ENCODE assay signal across 17 mouse cellular contexts in genomic region chr4:76006717-76007116, GRCm38 (mm10).
DNase-seq lines count a peak whose midpoint lies in the region; ATAC-seq lines count a peak whose summit lies in the region.
"Had no signal": no experiment of that assay in that cellular context is flagged by ENCODE, and none has a peak within 500 bp of the region (broad histone marks: within the 10 kb centered on the region; RNA-seq: fewer than 3 reads in every experiment).

No protein-coding gene starts in this region.

- H3K27ac ChIP-seq in heart, embryonic 15.5 days, result peak overlapping the region; percentile 54
- H3K27ac ChIP-seq in midbrain, embryonic 12.5 days (replicated peaks), result no peak overlapping the region
- H3K27ac ChIP-seq in midbrain, embryonic 13.5 days, result no peak overlapping the region
- peak overlapping the region; percentile 2; the same call in 1 of the 2 replicates for H3K27ac ChIP-seq in hindbrain, embryonic 12.5 days
- 0 out of 2 replicates have a peak overlapping the region, but pooled peaks have one; percentile 25 for H3K27ac ChIP-seq in neural tube, embryonic 15.5 days (replicated peaks)
- H3K27ac ChIP-seq: embryonic facial prominence, embryonic 12.5 days; limb, embryonic 13.5 days had no signal

- 0 out of 2 replicates have a peak overlapping the region, but pooled peaks have one; percentile 26 for H3K4me2 ChIP-seq in heart, embryonic 15.5 days
- H3K4me2 ChIP-seq in midbrain, embryonic 12.5 days (replicated peaks), result no peak overlapping the region
- H3K4me2 ChIP-seq in midbrain, embryonic 13.5 days (replicated peaks), result no peak overlapping the region
- no peak overlapping the region for H3K4me2 ChIP-seq in hindbrain, embryonic 12.5 days (replicated peaks)
- no peak overlapping the region for H3K4me2 ChIP-seq in neural tube, embryonic 15.5 days
- H3K4me2 ChIP-seq: embryonic facial prominence, embryonic 12.5 days; limb, embryonic 13.5 days had no signal

- 18% methylated on average over 3 of the region's 3 CpGs for WGBS in heart, embryonic 15.5 days
- 33% methylated on average over 3 of the region's 3 CpGs for WGBS in midbrain, embryonic 12.5 days
- WGBS in midbrain, embryonic 13.5 days, result 41% methylated on average over 3 of the region's 3 CpGs
- 28% methylated on average over 3 of the region's 3 CpGs for WGBS in hindbrain, embryonic 12.5 days
- whole genome bisulfite sequencing in neural tube, embryonic 15.5 days, result 42% methylated on average over 3 of the region's 3 CpGs

- H3K4me3 ChIP-seq in heart, embryonic 15.5 days, result no peak overlapping the region
- H3K4me3 ChIP-seq in midbrain, embryonic 12.5 days, result no peak overlapping the region
- H3K4me3 ChIP-seq in midbrain, embryonic 13.5 days (replicated peaks), result no peak overlapping the region
- no peak overlapping the region for H3K4me3 ChIP-seq in hindbrain, embryonic 12.5 days
- no peak overlapping the region for H3K4me3 ChIP-seq in neural tube, embryonic 15.5 days (replicated peaks)
- H3K4me3 ChIP-seq: embryonic facial prominence, embryonic 12.5 days; limb, embryonic 13.5 days had no signal

- H3K4me1 ChIP-seq in heart, embryonic 15.5 days (replicated peaks), result peaks cover 4% of the 10 kb centered on the region; the same call in 1 of the 2 replicates
- H3K4me1 ChIP-seq in midbrain, embryonic 12.5 days, result peaks cover 9% of the 10 kb centered on the region; the same call in 1 of the 2 replicates
- peaks cover 12% of the 10 kb centered on the region; the same call in 1 of the 2 replicates for H3K4me1 ChIP-seq in midbrain, embryonic 13.5 days (replicated peaks)
- H3K4me1 ChIP-seq in hindbrain, embryonic 12.5 days, result peaks cover 4% of the 10 kb centered on the region; the same call in 1 of the 2 replicates
- H3K4me1 ChIP-seq in neural tube, embryonic 15.5 days, result no peaks in the 10 kb centered on the region

- H3K9ac ChIP-seq in heart, embryonic 15.5 days, result no peak overlapping the region
- H3K9ac ChIP-seq in midbrain, embryonic 12.5 days (replicated peaks), result no peak overlapping the region
- H3K9ac ChIP-seq in midbrain, embryonic 13.5 days (replicated peaks), result no peak overlapping the region
- H3K9ac ChIP-seq in hindbrain, embryonic 12.5 days, result no peak overlapping the region
- H3K9ac ChIP-seq in neural tube, embryonic 15.5 days (replicated peaks), result no peak overlapping the region
- H3K9ac ChIP-seq: embryonic facial prominence, embryonic 12.5 days; limb, embryonic 13.5 days; liver, postnatal 0 days had no signal

- ATAC-seq in heart, embryonic 15.5 days (replicated peaks; ENCODE audit: insufficient number of reproducible peaks, insufficient read depth, low FRiP score, low read depth), result no peak
- ATAC-seq in midbrain, embryonic 12.5 days (ENCODE audit: low FRiP score, low read depth), result peak; percentile 44; the same call in 1 of the 2 replicates
- no peak for ATAC-seq in midbrain, embryonic 13.5 days
- peak; percentile 39 for ATAC-seq in hindbrain, embryonic 12.5 days (ENCODE audit: low FRiP score)
- ATAC-seq in neural tube, embryonic 15.5 days (ENCODE audit: low FRiP score), result no peak
- ATAC-seq: CD4-positive, CD25-positive, alpha-beta regulatory T cell, adult 4 months; liver, postnatal 0 days had no signal

- DNase-seq in heart, adult 8-10 months (ENCODE audit: low spot score), result no peak
- DNase-seq in left cerebral cortex, adult 18-20 months (ENCODE audit: low spot score in 2 of 2), result no peak
- DNase-seq: adrenal gland, postnatal 14 days; gastrocnemius, postnatal 14 days; kidney, adult 2 months; kidney, postnatal 36 days; liver, postnatal 0 days; right cerebral cortex, postnatal 14 days; thymus, adult 2 months had no signal

- H3K27me3 ChIP-seq in heart, embryonic 15.5 days, result no peaks in the 10 kb centered on the region
- no peaks in the 10 kb centered on the region for H3K27me3 ChIP-seq in midbrain, embryonic 12.5 days
- H3K27me3 ChIP-seq in midbrain, embryonic 13.5 days, result no peaks in the 10 kb centered on the region
- H3K27me3 ChIP-seq in hindbrain, embryonic 12.5 days, result no peaks in the 10 kb centered on the region
- H3K27me3 ChIP-seq in neural tube, embryonic 15.5 days (replicated peaks), result no peaks in the 10 kb centered on the region
- H3K27me3 ChIP-seq: embryonic facial prominence, embryonic 12.5 days; limb, embryonic 13.5 days had no signal

- no peaks in the 10 kb centered on the region for H3K9me3 ChIP-seq in heart, embryonic 15.5 days (replicated peaks)
- no peaks in the 10 kb centered on the region for H3K9me3 ChIP-seq in midbrain, embryonic 12.5 days
- H3K9me3 ChIP-seq in midbrain, embryonic 13.5 days, result no peaks in the 10 kb centered on the region
- no peaks in the 10 kb centered on the region for H3K9me3 ChIP-seq in hindbrain, embryonic 12.5 days (replicated peaks)
- H3K9me3 ChIP-seq in neural tube, embryonic 15.5 days (replicated peaks), result no peaks in the 10 kb centered on the region
- H3K9me3 ChIP-seq: embryonic facial prominence, embryonic 12.5 days; limb, embryonic 13.5 days had no signal

- H3K36me3 ChIP-seq in heart, embryonic 15.5 days, result no peaks in the 10 kb centered on the region
- H3K36me3 ChIP-seq in midbrain, embryonic 12.5 days, result no peaks in the 10 kb centered on the region
- no peaks in the 10 kb centered on the region for H3K36me3 ChIP-seq in midbrain, embryonic 13.5 days
- no peaks in the 10 kb centered on the region for H3K36me3 ChIP-seq in hindbrain, embryonic 12.5 days
- H3K36me3 ChIP-seq in neural tube, embryonic 15.5 days, result peaks cover 4% of the 10 kb centered on the region; the same call in 1 of the 2 replicates
- H3K36me3 ChIP-seq: embryonic facial prominence, embryonic 12.5 days had no signal

Comparison
In these comparisons a context has a peak if more than half of its experiments do, and no peak if none do; other contexts are left out.
1. ATAC-seq: peak in midbrain, embryonic 12.5 days (single experiment) and hindbrain, embryonic 12.5 days (single experiment); none in heart, embryonic 15.5 days (single experiment), midbrain, embryonic 13.5 days (single experiment) and neural tube, embryonic 15.5 days (single experiment).
2. H3K27ac ChIP-seq: peak in heart, embryonic 15.5 days (single experiment), hindbrain, embryonic 12.5 days (single experiment) and neural tube, embryonic 15.5 days (single experiment); none in midbrain, embryonic 12.5 days (single experiment) and midbrain, embryonic 13.5 days (single experiment).